Mouse (Mus musculus): ENCODE results near the gene Faap100.
"Not testable (repeated sequence)": the region's sequence is repeated elsewhere in the genome, so short reads cannot be mapped to it uniquely, and the experiment has no call there.

Faap100 gene

GRCm38 (mm10) chr11:120352093-120352350, 26.5 kb downstream of the Faap100 start:
- DNase-seq (ENCODE audit: low spot score in 2 of 2) = not testable (repeated sequence)

GRCm38 (mm10) chr11:120351250-120352092, 27.1 kb downstream of the Faap100 start:
- DNase-seq (ENCODE audit: low spot score in 2 of 2) = no peak

- DNase-seq (ENCODE audit: low spot score in 2 of 2) = no peak
These were observed 27.9 kb downstream of the Faap100 start for GRCm38 (mm10) chr11:120350711-120351110.

GRCm38 (mm10) chr11:120349986-120350702, 28.4 kb downstream of the Faap100 start:
- peak in 1 of 2 experiments; percentile 73 for DNase-seq (ENCODE audit: low spot score in 2 of 2)

GRCm38 (mm10) chr11:120349371-120349985, 29.1 kb downstream of the Faap100 start:
- no peak for DNase-seq (ENCODE audit: low spot score in 2 of 2)

- peak in 1 of 2 experiments; percentile 56 for DNase-seq (ENCODE audit: low spot score in 2 of 2)
These were observed 29.7 kb downstream of the Faap100 start for GRCm38 (mm10) chr11:120348684-120349370.

- peak in 1 of 2 experiments; percentile 82 for DNase-seq (ENCODE audit: low spot score in 2 of 2)
These were observed 30.5 kb downstream of the Faap100 start, which contains the start of gene Actg1 for GRCm38 (mm10) chr11:120347791-120348683. Gene Actg1 (minus strand): TSS chr11:120348542.

GRCm38 (mm10) chr11:120347301-120347700, 31.3 kb downstream of the Faap100 start:
- no peak for DNase-seq (ENCODE audit: low spot score in 2 of 2)

- DNase-seq (ENCODE audit: low spot score in 2 of 2) = not testable (repeated sequence)
These were observed 32.1 kb downstream of the Faap100 start for GRCm38 (mm10) chr11:120346383-120347034.

GRCm38 (mm10) chr11:120345067-120345681, 33.4 kb downstream of the Faap100 start:
- DNase-seq (ENCODE audit: low spot score in 2 of 2) = no peak

- no peak for DNase-seq (ENCODE audit: low spot score in 2 of 2)
These were observed 34.1 kb downstream of the Faap100 start for GRCm38 (mm10) chr11:120344310-120344920.

- no peak for DNase-seq (ENCODE audit: low spot score in 2 of 2)
These were observed 34.9 kb downstream of the Faap100 start for GRCm38 (mm10) chr11:120343519-120344309.

- no peak for DNase-seq (ENCODE audit: low spot score in 2 of 2)
These were observed 35.9 kb downstream of the Faap100 start for GRCm38 (mm10) chr11:120342656-120343160.

GRCm38 (mm10) chr11:120341661-120342060, 36.9 kb downstream of the Faap100 start:
- DNase-seq (ENCODE audit: low spot score in 2 of 2) = no peak

- no peak for DNase-seq (ENCODE audit: low spot score in 2 of 2)
These were observed 38.5 kb downstream of the Faap100 start for GRCm38 (mm10) chr11:120339978-120340513.

GRCm38 (mm10) chr11:120338786-120339185, 39.8 kb downstream of the Faap100 start:
- DNase-seq (ENCODE audit: low spot score in 2 of 2) = no peak

- no peak for DNase-seq (ENCODE audit: low spot score in 2 of 2)
These were observed 41.1 kb downstream of the Faap100 start for GRCm38 (mm10) chr11:120337447-120337846.

GRCm38 (mm10) chr11:120335431-120336021, 43.0 kb downstream of the Faap100 start:
- DNase-seq (ENCODE audit: low spot score in 2 of 2) = no peak
